Mouse (Mus musculus) retina, postnatal 7 days (tissue): ENCODE measurements at regions not wholly inside any gene's neighbourhood (a gene's known extent, or its start where the extent isn't known, plus 50 kb on each side); places are given as distances from the start of the nearest gene placed in this dataset.

ENCODE experiments used
- DNase-seq: peaks from one replicate; pipeline ENCODE4 v3.0.0-alpha.2; 2012; ENCODE audit warnings: low read depth, low spot score

GRCm38 (mm10) chr1:43247609-43248008, 50.8 kb upstream of the Fhl2 start:
- no peak for DNase-seq

DNA sequence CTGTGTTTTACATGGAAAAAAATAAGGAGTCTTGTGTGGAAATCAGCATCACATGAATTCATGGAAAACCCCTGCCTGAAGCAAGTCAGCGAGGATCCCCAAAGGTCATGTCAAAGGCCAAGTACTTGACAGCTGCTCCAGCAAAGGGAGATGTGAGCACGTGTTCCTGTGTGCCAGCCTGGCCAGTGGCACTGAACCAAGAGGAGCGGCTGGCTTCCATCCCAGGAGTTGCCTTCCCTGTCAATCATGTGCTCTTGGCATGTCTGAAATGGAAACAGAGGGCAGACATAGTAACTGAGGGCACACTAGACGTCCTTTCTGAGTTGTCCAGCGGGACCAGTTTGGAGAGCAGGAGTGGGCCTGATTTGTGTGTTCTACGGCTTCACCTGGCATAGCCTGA, 53.5 kb upstream of the Fhl2 start:
- DNase-seq = no peak

DNA sequence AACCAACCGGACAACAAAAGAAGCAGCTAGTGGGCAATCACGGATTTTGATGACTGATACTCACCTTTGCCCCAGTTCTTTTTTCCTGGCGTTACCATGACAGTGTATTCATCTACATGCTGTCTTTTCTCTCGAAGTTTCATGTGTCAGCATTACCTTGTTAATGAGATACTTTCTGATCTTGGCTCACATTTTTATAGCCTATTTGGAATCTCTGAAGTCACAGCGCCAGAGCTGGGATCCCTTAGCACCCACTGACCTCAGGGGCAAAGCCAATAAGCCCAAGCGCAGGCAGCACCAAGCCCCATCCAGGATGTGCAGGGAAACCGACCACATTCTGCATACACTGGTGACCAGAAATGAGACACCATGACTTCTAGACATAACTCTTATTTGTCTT, 54.6 kb upstream of the Fhl2 start:
- DNase-seq = no peak

DNA sequence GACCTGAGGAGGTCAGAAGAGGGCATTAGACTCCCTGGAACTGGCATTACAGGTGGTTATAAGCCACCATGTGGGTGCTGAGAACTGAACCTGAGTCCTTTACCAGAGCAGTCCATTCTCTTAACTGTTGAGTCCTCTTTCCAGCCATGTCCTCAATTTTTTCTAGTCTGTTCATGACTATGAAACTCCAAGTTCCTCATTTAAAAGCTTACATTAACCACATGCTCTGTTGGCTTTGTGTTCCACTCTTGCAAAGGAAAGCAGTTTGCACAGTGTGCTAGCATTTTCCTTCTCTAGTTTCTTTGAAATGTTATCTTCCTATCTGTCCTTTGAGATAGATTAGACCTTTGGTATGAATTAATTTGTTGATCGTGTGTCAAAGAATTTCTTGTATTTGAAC, 57.3 kb upstream of the Fhl2 start:
- no peak for DNase-seq

GRCm38 (mm10) chr1:43256078-43256477, 59.3 kb upstream of the Fhl2 start:
- no peak for DNase-seq

- no peak for DNase-seq
These were observed 61.1 kb upstream of the Fhl2 start for GRCm38 (mm10) chr1:43257909-43258308.

DNA sequence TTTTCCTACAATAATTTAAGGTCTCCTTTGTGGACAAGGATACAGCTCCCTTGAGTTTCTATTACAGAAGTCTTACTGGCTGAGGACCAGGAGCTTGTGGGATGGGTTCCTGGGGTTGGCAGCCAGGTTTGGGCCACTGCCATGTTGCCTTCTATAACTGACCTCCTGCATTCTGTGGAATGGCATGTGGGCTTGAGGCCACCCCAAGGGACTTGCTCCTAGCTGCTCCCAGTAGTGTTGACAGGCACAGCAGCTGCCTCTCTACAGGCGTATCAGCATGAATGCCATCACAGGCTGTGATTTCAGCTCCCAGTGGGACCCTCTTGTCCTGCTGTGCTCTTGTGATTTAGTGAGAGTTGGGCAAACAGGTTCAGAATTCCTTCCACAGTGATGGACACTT, 63.1 kb upstream of the Fhl2 start:
- no peak for DNase-seq

DNA sequence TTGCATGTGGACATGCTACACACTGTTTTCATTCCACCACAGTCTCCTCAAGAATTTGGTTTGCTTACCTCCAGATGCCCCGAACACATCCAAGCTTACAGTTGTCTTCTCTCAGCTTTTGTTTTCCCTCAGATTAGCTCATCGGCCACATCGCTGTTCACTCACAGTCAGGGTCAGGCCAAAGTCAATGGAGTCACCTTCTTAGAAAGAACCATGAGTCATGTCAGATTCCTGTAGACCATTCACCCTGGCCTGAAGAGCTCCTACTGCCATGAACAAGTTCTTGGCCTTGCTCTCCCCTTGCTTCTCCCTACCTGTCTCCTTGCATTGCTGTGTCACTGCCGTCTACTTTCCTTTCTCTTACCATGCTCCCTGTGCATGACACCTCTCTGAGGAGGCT, 63.7 kb upstream of the Fhl2 start:
- DNase-seq = no peak

DNA sequence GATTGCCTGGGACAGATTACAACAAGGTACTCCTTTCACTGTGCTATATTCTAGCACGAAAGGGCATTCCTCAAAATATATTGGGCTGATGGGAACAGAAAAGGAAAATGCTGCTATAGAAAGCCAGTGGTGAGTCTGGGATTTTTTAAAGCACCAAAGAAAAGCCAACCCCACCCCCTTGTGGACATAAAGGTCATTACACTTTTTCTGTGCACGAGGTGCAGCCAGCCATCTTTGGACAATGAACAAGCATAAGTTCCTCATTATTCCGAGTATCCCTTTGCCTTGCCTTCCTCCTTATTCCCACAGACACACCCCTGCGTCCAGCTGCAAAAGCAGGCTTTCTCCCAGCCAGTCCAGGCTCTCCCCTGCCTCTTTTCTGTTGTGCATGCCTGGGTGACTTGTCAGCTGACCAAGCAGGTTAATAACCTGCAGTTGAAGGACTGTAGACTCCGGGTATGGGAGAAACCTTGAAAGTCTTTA, 67.7 kb upstream of the Fhl2 start:
- peak; percentile 54 for DNase-seq

- no peak for DNase-seq
These were observed 69.1 kb upstream of the Fhl2 start for GRCm38 (mm10) chr1:43265699-43266455.

GRCm38 (mm10) chr1:43269685-43270084, 72.9 kb upstream of the Fhl2 start:
- DNase-seq = no peak

- no peak for DNase-seq
These were observed 76.6 kb upstream of the Fhl2 start for GRCm38 (mm10) chr1:43273236-43273868.

DNA sequence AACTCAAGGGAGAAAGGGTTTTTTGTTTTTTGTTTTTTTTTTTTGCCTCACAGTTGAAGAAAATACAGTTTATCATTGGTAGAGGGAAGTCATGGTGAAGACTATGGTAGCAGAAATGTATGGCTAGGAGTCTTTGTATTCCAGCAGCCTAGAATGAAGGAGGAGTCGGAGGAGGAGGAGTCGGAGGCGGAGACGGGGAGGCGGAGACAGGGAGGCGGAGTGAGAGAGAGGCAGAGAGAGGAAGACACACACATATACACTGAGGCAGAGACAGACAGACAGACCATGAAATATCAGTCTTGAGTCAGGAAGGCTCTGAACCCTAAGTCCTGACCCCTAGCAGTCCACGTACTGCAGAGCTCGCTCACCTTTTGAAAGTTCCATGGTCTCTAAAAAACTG, 95.0 kb upstream of the Fhl2 start:
- DNase-seq = no peak

DNA sequence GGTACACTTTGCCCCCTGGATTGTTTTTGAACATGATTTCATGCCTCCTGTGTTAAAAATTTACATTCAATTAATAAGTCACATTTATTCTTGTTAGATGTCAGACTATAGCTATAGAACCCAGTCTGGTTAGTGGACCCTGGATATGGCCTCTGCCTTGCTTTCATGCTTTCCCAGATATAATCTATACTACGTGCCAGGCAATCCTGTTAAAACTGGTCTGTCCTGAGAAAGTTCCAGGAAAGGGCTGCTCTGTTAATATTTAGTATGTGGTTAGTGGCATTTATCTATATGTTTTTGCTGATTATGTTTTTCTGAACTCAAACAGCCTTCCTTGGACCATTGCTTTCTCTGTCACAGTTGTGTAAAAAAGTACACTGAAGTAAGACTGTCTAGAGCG, 95.8 kb upstream of the Fhl2 start:
- DNase-seq = no peak

- DNase-seq = no peak
These were observed 97.6 kb upstream of the Fhl2 start for GRCm38 (mm10) chr1:43294221-43295012.

DNA sequence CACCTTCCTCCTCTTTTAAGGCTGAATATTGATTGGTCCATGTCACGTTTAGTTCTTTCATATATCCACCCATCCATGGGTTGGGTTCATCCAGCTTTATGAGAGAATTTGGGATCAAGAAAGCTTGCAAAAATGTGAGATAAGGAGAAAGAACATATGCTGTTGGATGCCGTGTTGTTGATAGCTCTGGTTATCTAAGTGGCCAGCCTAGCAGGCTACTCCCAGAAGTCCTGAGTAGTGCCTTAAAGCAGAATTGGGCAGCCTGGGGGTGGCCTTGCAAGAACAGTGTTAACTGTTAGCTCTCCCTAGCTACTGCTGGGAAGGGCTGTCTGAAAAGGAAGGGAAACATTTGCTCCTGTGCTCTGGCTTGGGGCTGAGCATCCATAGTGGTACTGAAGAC, 100.8 kb upstream of the Fhl2 start:
- DNase-seq = no peak

DNA sequence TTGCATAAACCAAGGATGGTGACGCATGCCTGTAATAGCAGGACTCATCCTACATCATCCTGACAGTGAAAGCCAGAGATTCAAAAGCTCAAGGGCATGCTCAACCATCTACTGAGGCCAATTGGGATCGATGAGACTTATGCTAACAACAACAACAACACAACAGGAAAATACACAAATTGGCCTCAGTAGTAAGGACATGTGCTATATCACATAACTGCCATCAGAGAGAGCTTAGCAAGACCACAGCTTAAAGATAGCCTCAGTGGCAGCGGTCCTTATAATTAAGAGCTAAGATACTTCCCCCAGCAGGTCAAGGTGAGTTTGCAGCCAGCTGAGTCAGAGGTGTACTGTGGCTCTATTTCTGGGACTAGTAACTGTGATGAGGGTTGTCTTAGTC, 102.0 kb upstream of the Fhl2 start:
- no peak for DNase-seq

GRCm38 (mm10) chr1:43299490-43300302, 102.9 kb upstream of the Fhl2 start:
- DNase-seq = peak; percentile 35

GRCm38 (mm10) chr1:43300676-43301075, 103.9 kb upstream of the Fhl2 start:
- DNase-seq = no peak

- DNase-seq = no peak
These were observed 105.2 kb upstream of the Fhl2 start for GRCm38 (mm10) chr1:43301866-43302571.

DNA sequence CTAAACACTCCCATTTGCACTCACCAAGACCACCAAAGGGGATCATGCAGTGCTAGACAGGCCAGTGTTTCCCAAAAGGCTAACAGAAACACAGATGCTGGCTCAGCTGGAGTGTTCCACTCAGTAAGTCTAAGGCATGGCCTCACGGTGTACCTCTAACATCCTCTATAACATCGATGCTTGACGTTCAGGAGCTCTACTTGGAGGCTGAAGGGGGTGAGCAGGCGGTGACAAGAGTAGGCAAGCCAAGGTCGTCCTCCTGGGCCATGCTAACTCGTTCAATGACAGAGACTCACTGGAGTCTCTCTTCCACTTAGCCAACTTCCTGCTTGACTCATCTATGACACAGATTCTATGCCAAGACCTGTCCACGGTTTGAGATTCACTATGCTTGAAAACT, 105.9 kb upstream of the Fhl2 start:
- DNase-seq = no peak
